Mouse (Mus musculus): ENCODE measurements around the gene Psmd12. TPM values are rescaled to one million over a fixed set of nuclear protein-coding genes. Genes with fewer than 3 reads are reported as not detected.

The Psmd12 gene
- polyA plus RNA-seq (2014; fragmentation: Nextera tagmentation; extraction: Ambion mirVana): 171 and 177 TPM in 2 replicates

GRCm38 (mm10) chr11:107479053-107479861 lies at the start of gene Psmd12:
Psmd12 (plus strand) TSS chr11:107479484.
- peak; percentile 97 for DNase-seq (ENCODE audit: low spot score)
- WGBS: under 1% methylated on average over 50 of the region's 51 CpGs
- Histone ChIP-seq H3K9me3 (replicated peaks; ENCODE audit: control insufficient read depth, low read length) (no peaks in the 10 kb centered on the region), H3K4me3 (ENCODE audit: low read depth, low read length) (peak within 1 kb of the TSS; percentile 86), H3K27ac (ENCODE audit: low read depth, low read length) (peak within 1 kb of the TSS; percentile 65; the same call in 1 of the 2 replicates), H3K27me3 (replicated peaks; ENCODE audit: control insufficient read depth, insufficient read depth, low read length) (no peaks in the 10 kb centered on the region), H3K9ac (ENCODE audit: low read length) (peak within 1 kb of the TSS; percentile 94), H3K36me3 (ENCODE audit: control insufficient read depth, insufficient read depth, low read length) (peaks cover under 1% of the 10 kb centered on the region; the same call in 1 of the 2 replicates), H3K4me1 (ENCODE audit: control insufficient read depth, insufficient read depth, low read length) (peaks cover 12% of the 10 kb centered on the region), H3K4me2 (ENCODE audit: low read length) (peak within 1 kb of the TSS; percentile 82)
- ATAC-seq: peak; percentile 99

DNA sequence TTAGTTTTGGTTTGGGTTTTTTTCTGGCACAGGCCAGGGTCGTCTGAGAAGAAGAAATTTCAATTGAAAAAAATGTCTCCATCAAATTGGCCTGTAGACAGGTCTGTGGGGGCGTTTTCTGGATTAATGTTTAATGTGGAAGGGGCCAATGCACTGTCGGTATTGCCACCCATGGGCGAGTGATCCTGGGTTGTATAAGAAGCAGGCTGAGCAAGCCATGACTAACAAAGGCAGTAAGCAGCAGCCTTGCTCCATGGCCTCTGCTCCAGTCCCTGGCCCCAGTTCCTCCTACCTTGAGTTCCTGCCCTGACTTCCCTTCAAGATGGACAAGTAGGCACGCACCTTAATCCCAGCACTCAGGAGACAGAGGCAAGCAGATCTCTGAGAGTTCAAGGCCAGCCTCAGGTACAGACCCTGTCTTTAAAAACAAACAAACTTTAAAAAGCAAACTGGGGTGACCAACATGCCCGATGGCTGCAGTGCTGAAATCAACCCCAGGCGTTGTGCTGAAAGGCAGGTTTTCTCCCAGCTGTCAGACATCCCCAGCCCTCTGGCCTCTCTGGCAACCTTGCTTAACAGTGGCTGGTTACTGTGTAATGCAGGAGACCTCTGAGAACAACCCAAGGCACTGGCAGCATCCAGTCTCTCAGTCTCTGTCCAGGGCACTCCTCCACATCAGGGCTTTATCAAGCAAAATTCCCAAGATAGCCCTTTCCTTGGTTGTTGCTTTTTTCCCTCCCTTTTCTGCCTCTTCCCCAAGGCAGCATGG lies 47.9 kb upstream of the Psmd12 start:
- ATAC-seq: no peak
- H3K36me3 ChIP-seq (ENCODE audit: control insufficient read depth, insufficient read depth, low read length): no peaks in the 10 kb centered on the region
- DNase-seq (ENCODE audit: low spot score): no peak
- H3K27ac ChIP-seq (ENCODE audit: low read depth, low read length): no peak overlapping the region
- H3K4me2 ChIP-seq (ENCODE audit: low read length): no peak overlapping the region
- no peaks in the 10 kb centered on the region for H3K4me1 ChIP-seq (ENCODE audit: control insufficient read depth, insufficient read depth, low read length)
- H3K27me3 ChIP-seq (replicated peaks; ENCODE audit: control insufficient read depth, insufficient read depth, low read length): no peaks in the 10 kb centered on the region
- no peaks in the 10 kb centered on the region for H3K9me3 ChIP-seq (replicated peaks; ENCODE audit: control insufficient read depth, low read length)
- H3K4me3 ChIP-seq (ENCODE audit: low read depth, low read length): no peak overlapping the region
- WGBS: 88% methylated on average over 7 of the region's 7 CpGs
- H3K9ac ChIP-seq (ENCODE audit: low read length): no peak overlapping the region

DNA sequence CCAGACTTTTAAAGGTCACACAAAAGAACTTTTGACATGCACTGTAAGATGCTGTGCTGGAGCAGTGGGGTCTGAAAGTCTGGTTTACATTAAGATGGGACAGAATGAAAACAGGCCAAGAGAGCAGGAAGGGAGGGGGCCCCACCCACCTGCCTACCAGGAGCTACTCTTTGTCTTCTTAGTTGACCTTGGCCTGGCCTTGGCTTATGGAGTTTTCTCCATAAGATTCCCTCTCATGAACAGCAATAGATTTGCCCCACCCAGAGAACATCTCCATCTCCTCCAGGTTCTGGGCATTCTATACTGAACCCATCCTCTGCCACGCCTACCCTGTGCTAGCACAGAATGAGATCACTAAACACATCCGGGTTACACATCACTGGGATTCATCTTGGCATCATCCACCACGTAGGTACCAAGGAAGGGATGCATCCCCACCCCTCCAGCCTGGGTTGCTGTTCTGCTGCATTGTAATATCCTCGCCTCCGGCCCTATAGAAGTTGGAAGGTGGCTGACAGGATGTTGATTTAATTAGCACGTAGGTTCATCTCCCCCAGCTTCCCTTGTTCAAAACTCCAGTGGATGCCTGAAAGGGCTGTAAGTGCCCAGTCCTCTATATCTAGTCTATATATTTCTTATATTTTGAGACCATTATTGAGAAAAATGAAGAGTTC lies 43.4 kb upstream of the Psmd12 start:
- no peak for ATAC-seq
- H3K4me3 ChIP-seq (ENCODE audit: low read depth, low read length): no peak overlapping the region
- no peak overlapping the region for H3K4me2 ChIP-seq (ENCODE audit: low read length)
- H3K27me3 ChIP-seq (replicated peaks; ENCODE audit: control insufficient read depth, insufficient read depth, low read length): no peaks in the 10 kb centered on the region
- no peak for DNase-seq (ENCODE audit: low spot score)
- no peak overlapping the region for H3K27ac ChIP-seq (ENCODE audit: low read depth, low read length)
- no peaks in the 10 kb centered on the region for H3K9me3 ChIP-seq (replicated peaks; ENCODE audit: control insufficient read depth, low read length)
- H3K36me3 ChIP-seq (ENCODE audit: control insufficient read depth, insufficient read depth, low read length): no peaks in the 10 kb centered on the region
- no peak overlapping the region for H3K9ac ChIP-seq (ENCODE audit: low read length)
- H3K4me1 ChIP-seq (ENCODE audit: control insufficient read depth, insufficient read depth, low read length): peaks cover 5% of the 10 kb centered on the region; the same call in 1 of the 2 replicates
- 92% methylated on average over 6 of the region's 6 CpGs for WGBS

- H3K27me3 ChIP-seq (replicated peaks; ENCODE audit: control insufficient read depth, insufficient read depth, low read length): no peaks in the 10 kb centered on the region
- peaks cover 5% of the 10 kb centered on the region; the same call in 1 of the 2 replicates for H3K4me1 ChIP-seq (ENCODE audit: control insufficient read depth, insufficient read depth, low read length)
- no peak overlapping the region for H3K9ac ChIP-seq (ENCODE audit: low read length)
- DNase-seq (ENCODE audit: low spot score): peak; percentile 83
- no peak overlapping the region for H3K27ac ChIP-seq (ENCODE audit: low read depth, low read length)
- WGBS: 10% methylated on average over 4 of the region's 4 CpGs
- H3K4me3 ChIP-seq (ENCODE audit: low read depth, low read length): no peak overlapping the region
- ATAC-seq: peak; percentile 68; the same call in 1 of the 2 replicates
- H3K4me2 ChIP-seq (ENCODE audit: low read length): no peak overlapping the region
- H3K9me3 ChIP-seq (replicated peaks; ENCODE audit: control insufficient read depth, low read length): no peaks in the 10 kb centered on the region
- no peaks in the 10 kb centered on the region for H3K36me3 ChIP-seq (ENCODE audit: control insufficient read depth, insufficient read depth, low read length)
These were observed 41.6 kb upstream of the Psmd12 start for GRCm38 (mm10) chr11:107437723-107438122.

- Histone ChIP-seq H3K27ac (ENCODE audit: low read depth, low read length) (no peak overlapping the region), H3K4me2 (ENCODE audit: low read length) (no peak overlapping the region), H3K4me1 (ENCODE audit: control insufficient read depth, insufficient read depth, low read length) (peaks cover 5% of the 10 kb centered on the region; the same call in 1 of the 2 replicates), H3K9ac (ENCODE audit: low read length) (no peak overlapping the region), H3K36me3 (ENCODE audit: control insufficient read depth, insufficient read depth, low read length) (no peaks in the 10 kb centered on the region), H3K9me3 (replicated peaks; ENCODE audit: control insufficient read depth, low read length) (no peaks in the 10 kb centered on the region), H3K27me3 (replicated peaks; ENCODE audit: control insufficient read depth, insufficient read depth, low read length) (no peaks in the 10 kb centered on the region), H3K4me3 (ENCODE audit: low read depth, low read length) (no peak overlapping the region)
- DNase-seq (ENCODE audit: low spot score) (peak; percentile 64), ATAC-seq (no peak)
- WGBS: 80% methylated on average over 3 of the region's 3 CpGs
These were observed 41.1 kb upstream of the Psmd12 start for GRCm38 (mm10) chr11:107438140-107438539.

- H3K27ac ChIP-seq (ENCODE audit: low read depth, low read length): no peak overlapping the region
- no peaks in the 10 kb centered on the region for H3K27me3 ChIP-seq (replicated peaks; ENCODE audit: control insufficient read depth, insufficient read depth, low read length)
- no peak overlapping the region for H3K4me3 ChIP-seq (ENCODE audit: low read depth, low read length)
- H3K4me2 ChIP-seq (ENCODE audit: low read length): no peak overlapping the region
- H3K4me1 ChIP-seq (ENCODE audit: control insufficient read depth, insufficient read depth, low read length): peaks cover 5% of the 10 kb centered on the region; the same call in 1 of the 2 replicates
- no peaks in the 10 kb centered on the region for H3K36me3 ChIP-seq (ENCODE audit: control insufficient read depth, insufficient read depth, low read length)
- no peak overlapping the region for H3K9ac ChIP-seq (ENCODE audit: low read length)
- ATAC-seq: no peak
- DNase-seq (ENCODE audit: low spot score): no peak
- 77% methylated on average over 3 of the region's 3 CpGs for WGBS
- H3K9me3 ChIP-seq (replicated peaks; ENCODE audit: control insufficient read depth, low read length): no peaks in the 10 kb centered on the region
These were observed 38.2 kb upstream of the Psmd12 start for GRCm38 (mm10) chr11:107441050-107441449.

DNA sequence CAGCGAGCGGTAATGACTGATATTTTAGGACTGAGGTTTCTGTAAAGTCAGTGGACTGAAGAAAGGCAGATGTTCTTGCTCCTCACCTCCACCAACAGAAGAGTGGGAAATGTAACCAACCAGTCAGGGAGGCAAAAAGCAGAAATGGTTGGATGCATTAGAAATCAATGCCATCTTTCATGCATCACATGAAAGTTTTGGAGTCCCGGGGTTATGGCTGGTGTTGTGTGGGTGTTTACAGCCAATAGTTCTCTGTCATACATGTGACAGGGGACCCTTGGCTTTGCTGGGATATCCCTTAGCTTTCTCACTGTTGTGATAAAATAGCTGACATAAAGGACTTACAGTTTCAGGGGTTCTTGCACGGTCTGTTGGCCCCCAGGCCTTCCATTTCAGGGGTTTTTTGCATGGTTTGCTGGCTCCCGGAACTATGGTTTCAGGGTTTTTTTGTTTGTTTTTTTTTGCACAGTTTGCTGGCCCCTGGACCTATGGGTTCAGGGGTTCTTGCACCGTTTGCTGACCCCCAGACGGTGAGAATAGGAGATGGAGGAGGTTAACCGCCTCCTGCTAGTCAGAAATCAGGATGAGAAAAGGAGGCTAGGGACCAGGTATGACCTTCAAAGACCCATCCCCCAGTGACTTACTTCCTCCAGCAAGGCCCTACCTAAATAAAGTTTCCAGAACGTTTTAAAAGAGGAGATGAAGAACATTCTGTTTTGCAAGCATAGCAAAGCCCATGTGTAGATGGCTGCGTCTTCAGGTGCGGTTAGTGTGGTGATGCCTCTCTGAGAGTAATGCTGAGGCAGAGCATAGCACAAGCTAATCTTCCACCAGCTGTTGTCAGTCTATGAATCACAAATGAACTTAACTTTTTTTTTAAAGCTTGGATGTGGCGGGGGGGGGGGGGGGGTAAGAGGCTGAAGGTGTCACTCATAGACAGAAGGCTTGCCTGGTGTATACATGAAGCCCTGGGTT lies 35.9 kb upstream of the Psmd12 start:
- Histone ChIP-seq H3K27ac (ENCODE audit: low read depth, low read length) (no peak overlapping the region), H3K9me3 (replicated peaks; ENCODE audit: control insufficient read depth, low read length) (no peaks in the 10 kb centered on the region), H3K9ac (ENCODE audit: low read length) (no peak overlapping the region), H3K27me3 (replicated peaks; ENCODE audit: control insufficient read depth, insufficient read depth, low read length) (no peaks in the 10 kb centered on the region), H3K4me3 (ENCODE audit: low read depth, low read length) (no peak overlapping the region), H3K4me2 (ENCODE audit: low read length) (no peak overlapping the region), H3K36me3 (ENCODE audit: control insufficient read depth, insufficient read depth, low read length) (no peaks in the 10 kb centered on the region), H3K4me1 (ENCODE audit: control insufficient read depth, insufficient read depth, low read length) (no peaks in the 10 kb centered on the region)
- no peak for ATAC-seq
- no peak for DNase-seq (ENCODE audit: low spot score)
- 86% methylated on average over 12 of the region's 12 CpGs for WGBS

DNA sequence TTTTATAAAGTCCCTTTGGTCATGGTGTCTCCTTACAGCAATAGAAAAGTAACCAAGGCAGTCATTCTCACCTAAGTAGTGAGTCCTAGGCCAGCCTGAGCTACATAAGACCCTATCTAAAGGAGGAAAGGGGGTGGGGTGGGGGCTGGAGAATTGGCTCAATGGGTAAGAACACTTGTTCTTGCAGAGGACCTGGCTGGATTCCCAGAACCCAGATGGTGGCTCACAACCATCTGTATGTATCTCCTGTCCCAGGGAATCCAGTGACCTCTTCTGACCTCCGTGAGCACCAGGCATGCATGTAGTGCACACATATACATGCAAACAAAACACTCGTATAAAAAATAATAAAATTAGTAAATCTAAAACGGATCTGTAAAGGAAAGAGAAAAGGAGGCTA lies 33.6 kb upstream of the Psmd12 start:
- H3K9ac ChIP-seq (ENCODE audit: low read length): no peak overlapping the region
- ATAC-seq: no peak
- H3K27ac ChIP-seq (ENCODE audit: low read depth, low read length): no peak overlapping the region
- H3K36me3 ChIP-seq (ENCODE audit: control insufficient read depth, insufficient read depth, low read length): no peaks in the 10 kb centered on the region
- peaks cover 8% of the 10 kb centered on the region for H3K4me1 ChIP-seq (ENCODE audit: control insufficient read depth, insufficient read depth, low read length)
- no peak overlapping the region for H3K4me2 ChIP-seq (ENCODE audit: low read length)
- DNase-seq (ENCODE audit: low spot score): peak; percentile 50
- no peak overlapping the region for H3K4me3 ChIP-seq (ENCODE audit: low read depth, low read length)
- WGBS: 88% methylated on average over 3 of the region's 3 CpGs
- H3K9me3 ChIP-seq (replicated peaks; ENCODE audit: control insufficient read depth, low read length): no peaks in the 10 kb centered on the region
- no peaks in the 10 kb centered on the region for H3K27me3 ChIP-seq (replicated peaks; ENCODE audit: control insufficient read depth, insufficient read depth, low read length)

All from forebrain, embryonic 14.5 days (tissue).